Mouse (Mus musculus): ENCODE measurements around the gene Rbp4.
A peak's percentile ranks its signal among the peaks of the same experiment; 100 is the strongest.

The Rbp4 gene

DNA sequence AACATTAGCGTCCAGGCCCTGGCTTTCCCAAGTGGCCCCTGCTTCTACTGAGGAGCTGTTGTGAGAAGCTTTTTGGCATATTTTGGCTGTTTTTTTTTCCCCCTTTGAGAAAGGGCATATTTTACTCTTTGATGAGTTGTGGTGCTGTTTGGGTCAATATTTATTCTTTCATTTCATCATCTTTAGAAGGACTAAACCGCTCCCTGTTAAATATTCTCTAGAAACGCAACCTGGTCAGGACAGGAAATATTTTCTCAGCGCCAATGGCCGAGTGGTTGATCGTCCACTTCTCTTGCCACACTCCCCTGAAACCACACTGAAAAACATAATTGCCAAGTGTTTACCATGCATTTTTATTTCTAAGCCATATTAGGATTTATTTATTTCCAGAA, at the start of gene Rbp4:
TSS of gene Rbp4 (minus strand) at position 63 of the 392 bp plus-strand sequence.
- DNase-seq (ENCODE audit: low read depth): no peak

DNA sequence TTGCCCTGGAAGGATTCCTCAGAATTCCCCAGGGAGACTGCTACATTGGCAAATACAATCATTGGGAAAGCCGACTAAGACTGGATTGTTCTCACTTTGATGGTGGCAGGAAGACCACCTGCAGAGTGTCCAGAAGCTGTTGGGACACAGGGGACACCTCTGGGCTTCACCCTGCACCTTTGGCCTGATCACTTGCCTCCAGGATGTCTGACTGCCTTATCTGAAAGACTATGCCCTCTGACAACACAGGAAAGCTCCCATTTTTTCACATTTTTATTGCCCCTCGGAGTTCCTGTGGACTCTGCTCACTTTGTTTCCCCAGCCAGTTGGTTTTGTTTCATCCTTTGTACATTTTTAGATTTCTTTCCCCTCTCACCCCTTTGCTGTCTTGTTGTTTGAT, 39.6 kb upstream of the Rbp4 start:
- DNase-seq (ENCODE audit: low read depth): no peak

DNA sequence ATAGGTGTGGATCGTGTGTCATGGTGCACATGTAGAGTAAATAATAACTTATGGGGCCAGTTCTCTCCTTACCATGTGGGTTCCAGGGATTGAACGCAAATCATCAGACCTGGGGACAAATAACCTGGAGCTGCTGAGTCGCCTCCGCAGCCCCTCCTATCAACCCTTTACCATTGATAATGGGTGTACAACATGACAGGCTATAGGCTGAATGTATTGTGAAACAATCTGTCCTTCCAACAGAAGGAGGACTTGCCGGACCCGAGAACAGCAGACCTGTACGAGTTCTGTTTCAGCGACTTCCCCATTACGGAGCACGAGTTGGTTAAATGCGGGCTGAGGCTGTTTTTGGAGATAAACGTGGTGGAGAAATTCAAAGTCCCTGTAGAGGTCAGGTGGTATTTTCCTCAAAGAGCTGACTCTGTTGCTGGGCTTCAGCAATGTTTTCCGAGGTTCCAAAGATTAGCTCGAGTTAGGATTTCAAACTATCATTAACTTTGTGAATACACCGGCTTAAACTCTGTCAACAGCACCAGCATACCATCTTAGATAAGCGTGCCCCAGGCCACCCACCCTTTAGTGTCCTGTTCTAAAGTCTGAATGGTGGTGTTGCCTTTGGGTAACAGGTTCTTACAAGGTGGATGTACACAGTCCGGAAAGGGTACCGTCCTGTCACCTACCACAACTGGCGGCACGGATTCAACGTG, 36.7 kb upstream of the Rbp4 start:
- no peak for DNase-seq (ENCODE audit: low read depth)

DNA sequence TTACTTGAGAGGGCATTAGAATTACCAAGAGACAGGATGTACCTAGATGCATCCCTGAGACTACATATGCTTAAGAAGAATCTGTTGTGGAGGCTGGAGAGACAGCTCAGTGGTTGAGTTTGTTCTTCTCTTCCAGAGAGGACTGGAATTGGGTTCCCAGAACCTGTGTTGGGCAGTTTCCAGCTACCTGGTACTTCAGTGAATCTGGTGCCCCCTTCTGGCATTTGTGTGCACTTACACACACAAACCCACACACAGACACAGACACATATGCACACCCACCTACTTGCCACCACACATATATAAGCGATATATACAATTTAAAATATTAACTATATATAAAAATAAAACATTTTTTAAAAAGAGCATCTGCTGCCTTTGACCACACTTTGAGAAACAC, 31.2 kb upstream of the Rbp4 start:
- DNase-seq (ENCODE audit: low read depth): no peak

DNA sequence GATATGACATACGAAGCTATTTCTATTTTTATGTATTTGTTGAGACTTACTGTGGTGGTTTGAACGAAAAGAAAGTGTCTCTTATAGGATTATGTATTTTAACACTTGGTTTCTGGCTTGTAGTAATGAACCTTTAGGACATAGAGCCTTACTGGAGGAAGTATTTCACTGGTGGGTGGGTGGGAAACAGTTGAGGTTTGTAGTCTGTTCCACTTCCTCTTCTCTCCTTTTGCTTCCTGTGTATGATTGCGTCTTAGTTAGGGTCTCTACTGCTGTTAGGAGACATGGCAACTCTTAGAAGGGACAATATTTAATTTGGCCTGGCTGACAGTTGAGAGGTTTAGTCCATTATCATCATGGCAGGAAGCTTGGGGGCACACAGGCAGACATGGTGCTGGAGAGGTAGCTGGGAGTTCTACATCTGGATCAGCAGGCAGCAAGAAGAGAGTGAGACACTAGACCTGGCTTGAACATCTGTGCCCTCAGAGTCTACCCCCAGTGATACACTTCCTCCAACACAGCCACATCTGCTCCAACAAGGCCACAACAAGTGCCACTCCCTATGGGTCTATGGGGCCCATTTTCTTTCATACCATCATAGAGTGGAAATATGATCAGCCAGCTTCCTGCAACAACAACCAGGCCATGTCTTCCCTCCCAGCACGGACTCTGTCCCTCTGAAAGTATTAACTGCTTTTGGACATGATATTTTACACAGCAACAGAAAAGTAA, 18.6 kb upstream of the Rbp4 start:
- no peak for DNase-seq (ENCODE audit: low read depth)

DNA sequence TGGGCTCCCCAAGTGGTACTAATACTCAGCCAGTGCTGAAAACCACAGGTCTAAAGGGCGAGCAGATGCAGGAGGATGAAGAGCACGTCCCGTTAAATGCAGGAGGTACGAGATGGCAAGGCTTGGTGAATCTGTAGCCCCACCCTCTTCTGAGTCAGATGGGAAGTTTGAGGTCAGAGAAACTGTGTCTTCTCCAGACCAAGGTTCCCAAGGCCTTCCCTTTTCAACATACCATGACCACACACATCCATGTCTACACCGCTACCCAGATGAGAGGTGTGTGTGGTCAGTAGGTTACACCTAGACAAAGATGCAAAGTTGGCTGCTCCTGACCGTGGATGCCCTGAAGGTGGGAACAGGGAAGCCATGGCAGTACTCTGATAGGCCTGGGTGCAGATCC, 9.7 kb upstream of the Rbp4 start:
- no peak for DNase-seq (ENCODE audit: low read depth)

DNA sequence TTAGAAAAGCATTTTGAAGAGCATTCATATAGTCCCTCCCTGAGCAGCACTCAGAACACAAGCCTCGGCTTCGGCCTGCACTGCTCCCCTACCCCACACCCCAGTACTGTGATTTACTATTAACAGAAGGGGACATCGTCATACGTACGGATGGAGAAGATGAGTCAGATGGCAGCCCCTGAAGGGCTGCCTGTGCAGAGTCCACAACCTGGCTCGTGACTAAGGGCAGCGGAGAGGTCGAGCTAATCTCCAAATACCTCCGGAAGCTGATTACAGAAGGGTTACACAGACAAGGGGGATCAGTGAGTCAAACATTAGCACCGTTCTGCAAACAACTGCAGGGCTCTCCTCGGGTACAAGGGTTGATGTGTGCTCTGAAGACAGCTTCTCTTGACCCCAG, 8.9 kb upstream of the Rbp4 start:
- no peak for DNase-seq (ENCODE audit: low read depth)

DNA sequence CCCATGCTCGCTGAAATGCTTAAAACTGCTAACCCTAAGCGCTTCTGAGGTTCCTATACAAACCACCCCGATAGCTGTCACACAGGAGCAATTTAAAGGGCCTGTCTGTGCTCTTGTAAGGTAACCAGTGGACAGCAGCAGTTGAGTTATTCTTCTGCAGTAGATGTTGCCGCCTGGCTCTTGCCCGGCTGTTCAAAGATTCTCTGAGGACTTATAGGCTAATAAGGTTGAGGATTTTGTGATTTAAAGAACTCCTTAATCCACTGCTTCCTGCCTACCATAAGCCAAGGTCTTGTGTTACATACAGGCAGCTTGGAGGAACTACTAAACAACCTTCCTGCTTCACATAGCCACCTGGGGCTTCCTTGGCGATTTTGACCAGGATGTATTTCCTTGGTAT, 7.4 kb upstream of the Rbp4 start, which contains the start of gene Pde6c:
TSS of gene Pde6c (plus strand) at position 301 of the 400 bp plus-strand sequence.
- DNase-seq (ENCODE audit: low read depth): no peak

DNA sequence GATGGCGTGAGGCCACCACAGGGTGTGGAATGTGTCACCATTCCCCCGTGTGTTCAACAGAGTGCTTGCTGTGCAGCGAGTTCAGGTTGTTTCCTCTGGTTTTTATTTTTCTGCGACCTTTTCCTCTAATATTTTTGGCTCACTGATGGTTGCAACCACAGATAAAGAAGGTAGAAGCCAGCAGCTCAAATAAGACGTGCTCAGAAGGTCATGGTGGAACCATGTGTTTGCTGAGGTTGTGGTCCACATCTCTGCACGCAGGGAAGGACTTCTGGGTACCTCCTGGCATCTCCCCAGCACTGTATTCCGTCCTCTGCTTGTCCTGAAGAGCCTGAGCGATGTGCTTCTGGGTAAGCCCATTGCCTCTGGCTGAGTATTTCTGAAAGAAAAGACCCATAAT, 1.6 kb upstream of the Rbp4 start:
- DNase-seq (ENCODE audit: low read depth): no peak

DNA sequence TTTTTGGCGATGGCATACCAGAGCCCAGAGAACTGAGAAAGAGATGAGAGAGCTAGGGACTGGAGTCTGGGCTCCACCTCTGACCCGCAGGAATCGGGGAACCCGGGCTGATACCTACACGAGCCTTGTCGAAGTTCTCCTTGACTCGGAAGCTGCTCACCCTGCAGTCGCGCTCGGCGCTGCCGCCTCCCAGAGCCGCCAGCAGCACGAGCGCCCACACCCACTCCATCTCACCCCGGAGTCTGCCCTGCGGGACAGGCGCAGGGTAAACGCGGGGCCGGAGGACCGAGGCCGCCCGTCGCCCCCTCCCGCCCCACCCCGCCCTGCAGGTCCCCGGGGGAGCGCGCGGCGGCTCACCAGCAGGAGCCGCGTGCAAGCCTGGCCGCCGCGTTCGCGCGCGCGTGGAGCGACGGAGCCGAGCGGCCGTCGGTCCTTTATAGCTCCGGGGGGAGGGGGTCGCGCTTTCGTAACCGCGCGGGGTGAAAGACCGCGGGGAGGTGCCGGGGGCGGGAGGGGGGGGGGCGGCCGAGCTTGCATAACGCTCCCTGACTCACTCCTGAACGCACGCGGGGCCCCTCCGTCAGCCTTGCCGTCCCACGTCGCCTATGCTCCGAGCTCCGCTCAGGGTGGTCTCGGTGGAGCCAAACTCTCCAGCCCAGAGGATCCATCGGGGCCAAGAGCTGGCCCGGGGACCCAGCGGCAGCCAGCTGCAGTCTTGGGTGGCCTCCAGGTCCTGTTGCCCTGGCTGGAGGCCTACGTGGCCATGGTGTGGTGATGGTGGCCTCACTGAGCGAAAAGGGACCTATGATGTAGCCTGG, 471 bp downstream of the Rbp4 start:
- DNase-seq (ENCODE audit: low read depth): no peak

DNA sequence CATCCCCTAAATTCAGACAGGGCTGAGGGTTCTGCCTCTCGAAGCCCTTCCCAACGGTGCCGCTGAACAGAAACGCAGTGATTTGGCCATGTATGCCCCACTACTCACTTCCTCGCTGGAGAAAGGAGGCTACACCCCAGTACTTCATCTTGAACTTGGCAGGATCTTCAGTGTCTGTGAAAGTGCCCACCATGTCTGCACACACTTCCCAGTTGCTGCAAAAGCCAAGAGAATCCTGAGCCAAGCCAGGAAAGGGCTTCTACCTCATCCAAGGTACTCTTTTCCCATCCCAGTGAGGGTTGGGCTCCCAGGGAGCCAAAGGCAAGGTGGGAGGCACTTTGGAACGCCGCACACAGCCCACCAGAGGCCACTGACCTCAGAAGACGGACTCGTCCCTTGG, 1.2 kb downstream of the Rbp4 start:
- no peak for DNase-seq (ENCODE audit: low read depth)

DNA sequence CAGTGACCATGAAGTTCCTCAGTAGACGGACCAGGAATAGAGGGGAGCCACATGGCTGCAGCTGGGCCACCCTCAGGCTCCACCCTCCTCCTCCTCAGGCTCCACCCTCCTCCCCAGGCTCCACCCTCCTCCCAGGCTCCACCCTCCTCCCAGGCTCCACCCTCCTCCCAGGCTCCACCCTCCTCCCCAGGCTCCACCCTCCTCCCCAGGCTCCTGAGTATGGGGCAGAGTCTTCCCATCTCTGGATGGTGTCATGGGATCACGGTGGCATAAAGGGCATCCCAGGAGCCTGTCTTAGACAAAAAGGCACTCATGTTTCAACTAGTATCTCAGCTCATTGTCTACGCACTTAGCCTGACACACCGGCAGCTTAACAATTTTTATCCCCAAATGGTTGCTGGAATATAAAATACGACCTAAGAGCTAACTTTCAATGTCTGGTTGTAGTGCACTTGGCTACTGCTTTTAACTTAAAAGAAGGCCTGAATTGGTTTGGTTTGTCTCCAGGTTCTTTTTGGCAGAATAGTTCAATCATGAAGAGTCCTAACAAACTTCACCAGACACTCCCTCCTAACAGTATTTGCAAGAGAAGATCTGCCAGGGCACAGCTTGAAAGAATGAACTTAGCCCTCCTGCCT, 4.8 kb downstream of the Rbp4 start:
- no peak for DNase-seq (ENCODE audit: low read depth)

DNA sequence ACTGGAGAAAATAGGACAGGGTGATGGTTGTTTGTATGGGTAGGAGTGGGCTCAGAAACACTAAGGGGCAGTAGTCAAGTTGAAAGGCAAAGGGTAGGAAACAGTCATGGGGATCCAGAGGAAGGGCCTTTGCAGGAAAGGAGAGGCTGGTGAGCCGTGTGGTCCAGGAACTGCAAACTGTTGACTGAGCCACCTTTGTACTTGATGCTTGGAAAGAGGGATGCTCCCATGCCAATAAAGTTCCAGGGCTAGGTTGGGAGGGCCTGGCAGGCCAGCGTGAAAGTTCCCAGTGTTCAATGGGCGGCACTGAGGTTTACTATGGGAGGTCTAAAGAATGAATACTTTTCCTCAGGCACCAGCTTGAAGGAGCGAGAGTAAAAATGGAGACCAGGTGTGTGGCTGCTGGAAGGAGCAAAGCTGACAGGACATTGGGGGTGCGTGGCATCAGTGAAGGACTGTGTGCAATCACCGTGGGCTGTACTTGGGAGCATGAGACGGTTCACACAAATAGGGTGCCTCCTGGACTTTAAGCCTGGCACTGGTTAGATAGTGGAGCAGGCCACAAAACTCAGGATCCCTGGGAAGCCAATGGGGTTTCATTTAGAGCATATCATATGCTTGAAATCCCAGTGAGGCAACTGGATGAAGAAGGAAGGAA, 10.1 kb downstream of the Rbp4 start:
- no peak for DNase-seq (ENCODE audit: low read depth)

DNA sequence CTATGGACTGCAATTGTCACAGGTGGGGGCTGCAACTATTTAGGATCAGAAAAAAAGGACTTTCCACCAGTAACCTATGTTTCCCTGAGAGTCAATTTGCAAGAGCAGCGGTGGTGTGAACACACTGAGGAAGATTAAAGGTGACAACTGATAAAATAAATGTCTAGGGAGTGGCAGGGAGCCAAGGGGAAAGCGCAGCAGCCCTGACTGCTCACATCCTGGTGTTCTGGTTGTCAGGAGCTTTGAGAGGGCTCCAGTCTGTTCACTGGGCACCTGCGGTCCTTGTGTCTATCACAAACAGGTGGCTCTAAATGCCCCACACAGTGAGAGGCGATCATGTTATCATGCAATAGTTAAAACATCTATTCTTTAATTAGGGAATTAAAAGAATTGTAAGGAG, 12.5 kb downstream of the Rbp4 start:
- no peak for DNase-seq (ENCODE audit: low read depth)

DNA sequence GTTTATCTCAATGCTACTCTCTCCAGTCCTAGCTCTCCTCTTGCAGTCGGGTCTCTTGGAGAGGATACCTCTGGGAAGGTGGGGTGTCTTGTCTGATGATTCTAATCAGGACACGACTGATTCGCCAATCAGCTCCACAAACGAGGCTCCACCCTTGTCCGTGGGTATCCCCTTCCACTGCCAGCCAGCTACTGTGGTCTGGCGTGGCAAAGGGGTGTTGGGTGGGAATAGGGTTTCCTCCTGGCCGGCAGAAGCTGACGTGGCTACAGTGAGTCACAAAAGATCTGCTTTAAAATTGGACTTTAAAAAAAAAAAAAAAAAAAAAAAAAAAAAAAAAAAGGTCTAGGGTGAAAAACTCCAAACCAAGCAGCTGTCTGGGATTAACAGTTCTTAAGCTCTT, 14.0 kb downstream of the Rbp4 start:
- DNase-seq (ENCODE audit: low read depth): peak; percentile 5

DNA sequence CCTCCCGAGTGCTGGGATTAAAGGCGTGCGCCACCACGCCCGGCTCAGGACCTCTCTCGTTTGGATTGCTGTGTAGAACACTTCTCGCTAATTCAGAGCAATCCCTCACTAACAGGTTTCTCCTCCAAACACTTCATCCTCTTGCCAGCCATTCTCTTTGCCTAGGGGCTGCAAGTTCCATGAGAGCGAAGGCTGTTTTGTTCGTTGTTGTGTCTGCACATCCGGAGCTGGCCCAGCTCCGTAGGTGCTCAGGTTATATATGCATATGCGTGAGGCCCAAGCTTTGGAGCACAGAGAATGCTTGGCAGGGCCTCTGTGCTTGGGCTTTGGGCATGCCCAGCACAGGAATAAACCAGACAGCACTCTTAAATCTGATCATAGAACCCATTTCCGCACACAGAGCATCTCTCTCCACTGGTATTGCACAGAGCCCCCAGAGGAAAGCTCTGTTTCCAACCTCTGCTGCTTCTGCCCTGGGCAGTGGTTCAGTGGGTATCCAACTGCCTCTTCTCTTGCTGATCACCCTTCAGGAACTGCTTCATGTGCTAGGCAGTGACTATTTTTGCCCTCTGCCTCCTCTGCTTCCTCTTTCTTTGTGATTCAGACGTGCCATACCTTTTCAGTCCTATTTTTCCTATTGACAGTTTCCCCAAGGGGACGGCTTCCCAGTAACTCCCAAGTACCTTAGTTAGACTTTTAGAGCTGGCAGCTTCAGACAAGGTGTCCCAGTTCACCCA, 15.4 kb downstream of the Rbp4 start:
- DNase-seq (ENCODE audit: low read depth): no peak

DNA sequence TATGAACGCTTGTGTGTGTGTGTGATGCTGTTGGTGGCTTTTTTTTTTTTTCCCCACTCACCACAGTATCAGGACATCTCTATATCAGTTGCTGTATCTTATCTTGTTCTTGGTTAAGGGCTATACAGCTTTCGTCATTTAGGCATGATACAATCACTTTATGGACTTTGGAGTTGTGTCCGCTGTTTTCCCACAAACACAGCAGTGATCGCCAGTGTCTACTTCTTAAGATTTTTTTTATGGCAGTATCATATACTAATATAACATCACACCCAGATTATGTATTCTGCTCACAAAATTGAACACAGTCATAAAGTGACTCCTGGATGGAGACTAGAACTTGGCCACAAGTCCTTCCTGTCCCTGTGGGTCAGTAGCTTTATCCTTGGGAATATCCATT, 17.2 kb downstream of the Rbp4 start:
- no peak for DNase-seq (ENCODE audit: low read depth)

DNA sequence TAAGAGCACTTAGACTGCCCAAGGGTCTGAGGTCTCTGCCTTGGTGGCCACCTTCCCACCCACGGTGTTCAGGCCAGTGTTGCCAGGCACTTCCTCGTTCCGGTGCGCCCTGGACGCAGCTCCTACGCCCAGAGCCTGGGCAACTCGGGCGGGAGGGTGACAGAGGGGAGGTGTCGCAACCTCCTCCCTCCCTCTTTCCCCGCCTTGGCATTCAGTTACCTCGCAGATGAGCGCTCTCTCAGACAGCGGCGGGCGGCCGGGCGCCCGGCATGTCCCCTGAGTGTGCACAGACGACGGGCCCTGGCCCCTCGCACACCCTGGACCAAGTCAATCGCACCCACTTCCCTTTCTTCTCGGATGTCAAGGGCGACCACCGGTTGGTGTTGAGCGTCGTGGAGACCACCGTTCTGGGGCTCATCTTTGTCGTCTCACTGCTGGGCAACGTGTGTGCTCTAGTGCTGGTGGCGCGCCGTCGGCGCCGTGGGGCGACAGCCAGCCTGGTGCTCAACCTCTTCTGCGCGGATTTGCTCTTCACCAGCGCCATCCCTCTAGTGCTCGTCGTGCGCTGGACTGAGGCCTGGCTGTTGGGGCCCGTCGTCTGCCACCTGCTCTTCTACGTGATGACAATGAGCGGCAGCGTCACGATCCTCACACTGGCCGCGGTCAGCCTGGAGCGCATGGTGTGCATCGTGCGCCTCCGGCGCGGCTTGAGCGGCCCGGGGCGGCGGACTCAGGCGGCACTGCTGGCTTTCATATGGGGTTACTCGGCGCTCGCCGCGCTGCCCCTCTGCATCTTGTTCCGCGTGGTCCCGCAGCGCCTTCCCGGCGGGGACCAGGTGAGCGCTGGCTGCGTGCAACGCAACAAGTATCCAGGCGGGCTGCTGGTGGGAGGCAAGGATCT, 28.0 kb downstream of the Rbp4 start, which contains the start of gene Ffar4:
TSS of gene Ffar4 (plus strand) at position 214 of the 901 bp plus-strand sequence.
- DNase-seq (ENCODE audit: low read depth): no peak

DNA sequence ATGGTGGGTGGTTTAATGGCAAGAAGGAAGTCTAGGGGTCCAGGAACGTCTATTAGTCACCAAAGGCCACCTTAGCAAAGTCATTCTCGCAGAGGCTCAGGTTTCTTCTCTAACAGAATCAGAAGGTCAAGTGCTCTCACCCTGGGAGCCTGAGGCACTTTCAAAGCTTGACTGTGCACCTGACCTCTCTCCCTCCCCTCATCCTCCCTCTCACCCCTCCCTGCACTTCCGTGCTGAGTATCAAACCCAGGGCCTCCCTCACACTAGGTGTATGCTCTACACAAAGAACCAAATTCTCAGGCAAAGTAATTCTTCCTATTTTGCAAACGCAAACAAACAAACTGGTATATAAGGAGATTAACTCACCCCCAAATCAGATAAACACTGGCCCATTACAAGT, 28.9 kb downstream of the Rbp4 start:
- no peak for DNase-seq (ENCODE audit: low read depth)

DNA sequence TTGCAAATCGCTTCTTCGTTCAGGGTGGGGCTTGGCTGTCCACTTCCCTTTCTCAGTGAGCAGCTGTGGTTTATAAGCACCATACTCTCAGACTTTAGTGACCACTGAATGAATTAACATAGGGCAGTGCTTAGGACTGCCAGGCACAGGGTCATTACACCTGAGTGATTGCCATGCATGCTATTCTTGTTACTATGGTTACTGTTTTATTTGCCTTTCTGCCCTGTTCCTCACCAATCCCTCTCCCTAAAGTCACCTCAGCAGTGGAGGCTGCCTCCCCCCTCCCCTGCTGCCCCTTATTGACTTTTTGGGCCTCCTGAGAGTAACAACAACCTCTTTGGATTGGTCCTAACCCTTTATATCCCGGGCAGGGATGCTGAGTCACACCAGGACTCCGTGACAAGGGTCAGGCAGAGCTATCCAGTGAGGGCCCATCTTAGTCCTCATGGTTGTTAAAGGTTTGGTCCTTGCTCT, 33.5 kb downstream of the Rbp4 start:
- DNase-seq (ENCODE audit: low read depth): no peak

All from fibroblast of lung, adult 2 months (primary cell).